Mouse (Mus musculus): ENCODE measurements around the gene Shank3. TPM values are rescaled to one million over a fixed set of nuclear protein-coding genes. Genes with fewer than 3 reads are reported as not detected.

Gene Shank3
- polyA plus RNA-seq (2017; shearing (Covaris generic)) = not detected

DNA sequence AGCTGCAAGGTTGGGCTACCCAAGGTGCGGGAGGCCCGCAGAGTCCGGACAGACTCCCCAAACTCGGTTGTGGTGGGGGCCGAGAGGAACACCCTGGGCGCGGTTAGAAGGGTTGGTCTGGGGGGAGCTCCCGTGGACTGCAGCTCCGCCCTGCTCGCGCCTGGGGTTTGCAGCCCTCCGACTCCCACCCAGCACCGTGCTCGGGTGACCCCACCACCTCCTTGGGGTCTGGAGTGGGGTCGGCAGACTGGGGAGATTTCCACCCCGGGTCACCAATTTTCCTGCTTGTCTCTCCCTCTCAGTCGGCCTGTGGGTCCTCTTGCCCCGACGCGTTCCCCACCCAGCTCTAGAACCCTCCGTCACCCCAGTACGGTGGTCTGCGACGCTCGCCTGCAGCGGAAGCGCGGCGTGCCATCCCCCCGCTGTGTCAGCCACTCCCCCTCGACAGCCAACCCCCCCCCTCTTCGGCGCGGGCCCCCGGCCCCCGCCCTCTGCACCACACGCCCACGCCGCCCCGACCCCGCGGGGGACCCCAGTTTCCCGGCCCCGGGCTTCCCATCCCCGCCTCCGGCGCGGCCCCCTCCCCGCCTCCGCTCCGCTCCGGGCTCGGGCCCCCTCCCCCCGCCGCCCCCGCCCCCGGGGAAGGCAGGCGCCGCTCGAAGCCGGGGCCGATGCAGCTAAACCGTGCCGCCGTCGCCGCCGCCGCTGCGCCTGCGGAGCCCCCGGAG, at the start of gene Shank3:
Gene Shank3 (plus strand): TSS at position 663 of the 728 bp plus-strand sequence.
- ATAC-seq = no peak

GRCm38 (mm10) chr15:89452906-89453864, 46.2 kb upstream of the Shank3 start:
- peak; percentile 43 for ATAC-seq

- no peak for ATAC-seq
Observed at GRCm38 (mm10) chr15:89453865-89454478, 45.5 kb upstream of the Shank3 start, which contains the start of gene Mapk8ip2. Mapk8ip2 (plus strand) TSS chr15:89453913.

- no peak for ATAC-seq
Observed at GRCm38 (mm10) chr15:89454857-89455256, 44.6 kb upstream of the Shank3 start.

DNA sequence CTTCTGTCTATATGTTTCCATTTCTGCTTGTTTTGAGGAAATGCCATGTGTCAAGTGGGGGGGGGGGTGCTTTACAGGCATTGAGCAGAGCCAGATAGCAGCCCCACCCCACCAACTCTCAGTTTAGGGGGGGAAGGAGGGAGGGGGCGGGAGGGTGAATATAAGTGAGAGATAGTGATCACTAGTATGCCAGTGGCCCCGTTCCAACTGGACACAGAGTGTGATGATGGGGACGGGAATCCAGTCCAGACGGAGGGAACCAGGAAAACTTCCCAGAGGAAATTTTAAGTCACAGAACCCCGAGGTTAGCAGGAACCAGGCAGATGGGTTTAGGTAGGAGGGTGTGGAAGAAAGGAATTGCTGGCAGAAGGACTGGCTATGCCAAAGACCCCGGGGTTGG, 43.8 kb upstream of the Shank3 start:
- ATAC-seq = no peak

- peak; percentile 62 for ATAC-seq
Observed at GRCm38 (mm10) chr15:89458942-89459341, 40.5 kb upstream of the Shank3 start.

GRCm38 (mm10) chr15:89459821-89460220, 39.6 kb upstream of the Shank3 start:
- ATAC-seq = no peak

- ATAC-seq = no peak
Observed at GRCm38 (mm10) chr15:89460298-89460697, 39.1 kb upstream of the Shank3 start.

DNA sequence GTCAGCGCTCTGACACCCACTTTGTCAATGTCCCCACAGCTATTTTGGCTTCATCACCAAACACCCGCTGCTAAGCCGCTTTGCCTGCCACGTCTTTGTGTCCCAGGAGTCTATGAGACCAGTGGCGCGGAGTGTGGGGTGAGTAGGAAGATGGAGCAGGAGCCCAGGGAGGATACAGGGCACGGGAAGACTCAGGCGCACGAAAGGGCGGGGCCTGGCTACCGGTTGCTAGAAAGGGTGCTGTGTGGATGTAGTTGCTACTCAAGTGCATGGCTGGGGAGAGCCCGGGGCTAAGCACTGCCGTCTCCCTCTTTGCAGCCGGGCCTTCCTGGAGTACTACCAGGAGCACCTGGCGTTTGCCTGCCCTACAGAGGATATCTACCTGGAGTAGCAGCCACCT, 38.1 kb upstream of the Shank3 start:
- ATAC-seq = no peak

GRCm38 (mm10) chr15:89462176-89462575, 37.2 kb upstream of the Shank3 start:
- no peak for ATAC-seq

DNA sequence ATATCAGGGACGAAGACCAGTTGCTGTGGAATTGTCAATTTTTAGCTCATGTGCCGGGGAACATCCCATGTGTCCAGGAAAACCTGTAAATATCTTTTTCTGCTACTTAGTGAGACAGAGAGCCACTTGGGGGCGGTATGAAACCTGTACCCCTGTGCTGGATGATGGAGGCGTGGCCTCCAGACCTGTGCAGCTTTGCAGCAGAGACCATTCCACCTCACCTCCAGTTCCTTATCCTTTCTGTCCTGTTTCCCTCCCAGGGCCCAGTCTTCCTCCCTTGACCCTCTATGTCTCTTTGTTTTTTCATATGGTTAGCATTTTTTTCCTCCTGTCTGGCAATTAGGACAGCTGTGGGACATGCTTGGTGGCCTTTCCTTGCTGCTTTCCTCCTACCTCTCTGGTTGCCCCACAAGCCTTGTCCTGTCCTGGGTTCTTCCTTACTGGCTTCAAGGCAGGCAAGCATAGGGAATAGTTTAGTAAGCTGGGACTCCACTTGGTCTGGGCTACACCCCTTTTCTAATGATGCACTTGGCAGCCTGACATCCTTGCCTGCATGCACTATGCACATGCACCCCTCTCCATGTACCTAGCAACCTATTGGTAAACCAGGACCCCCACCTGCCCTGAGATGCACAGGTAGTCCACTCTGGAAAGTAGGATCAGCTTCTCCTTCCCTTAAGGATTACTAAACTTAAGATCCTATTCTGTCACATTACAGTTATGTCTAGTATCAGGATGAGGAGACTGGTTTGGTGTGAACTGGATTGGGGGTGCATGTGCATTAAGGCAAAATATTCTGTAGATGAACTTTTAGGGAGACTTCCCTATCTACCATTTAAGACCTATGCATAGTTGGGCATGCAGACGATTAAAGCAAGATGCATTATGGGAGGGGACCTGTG, 35.8 kb upstream of the Shank3 start:
- no peak for ATAC-seq

DNA sequence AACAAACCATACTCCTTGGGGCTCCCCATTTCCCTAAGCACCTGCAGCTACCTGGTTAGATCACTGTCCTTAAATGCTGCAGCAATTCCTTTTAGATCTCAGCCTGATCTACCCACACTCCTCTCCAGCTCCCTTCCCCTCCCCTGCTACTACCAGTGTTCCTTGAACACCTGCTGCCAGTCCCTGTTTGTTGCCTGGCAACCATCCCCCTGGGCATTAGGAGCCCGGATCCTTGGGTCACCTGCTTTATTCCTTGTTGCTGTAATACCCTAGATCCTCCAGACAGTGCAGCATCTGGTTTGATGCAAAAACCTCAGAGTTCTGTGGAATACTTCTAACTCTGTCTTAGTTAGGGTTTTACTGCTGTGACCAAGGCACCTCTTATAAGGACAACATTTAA, 34.4 kb upstream of the Shank3 start:
- ATAC-seq = no peak

- peak; percentile 67 for ATAC-seq
Observed at GRCm38 (mm10) chr15:89468577-89468976, 30.8 kb upstream of the Shank3 start.

DNA sequence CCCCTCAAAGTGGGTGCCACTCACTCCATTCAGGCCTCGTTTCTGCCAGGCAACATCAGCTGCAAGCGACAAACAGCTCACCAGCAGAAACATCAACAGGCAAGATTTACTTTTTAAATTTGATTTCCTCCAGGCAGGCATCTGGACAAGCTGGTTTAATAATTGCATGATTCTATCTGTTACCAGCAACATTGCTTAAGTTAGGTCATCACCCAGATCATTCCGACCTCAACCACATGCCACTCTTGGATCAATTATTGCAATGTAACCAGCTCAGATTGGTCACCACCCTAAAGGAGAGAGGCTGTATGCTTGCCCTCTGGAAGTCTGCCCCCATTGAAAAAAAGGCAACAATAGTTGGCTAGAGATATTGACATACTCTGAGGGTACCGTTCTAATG, 27.9 kb upstream of the Shank3 start:
- no peak for ATAC-seq

GRCm38 (mm10) chr15:89473370-89473769, 26.1 kb upstream of the Shank3 start:
- ATAC-seq = no peak

DNA sequence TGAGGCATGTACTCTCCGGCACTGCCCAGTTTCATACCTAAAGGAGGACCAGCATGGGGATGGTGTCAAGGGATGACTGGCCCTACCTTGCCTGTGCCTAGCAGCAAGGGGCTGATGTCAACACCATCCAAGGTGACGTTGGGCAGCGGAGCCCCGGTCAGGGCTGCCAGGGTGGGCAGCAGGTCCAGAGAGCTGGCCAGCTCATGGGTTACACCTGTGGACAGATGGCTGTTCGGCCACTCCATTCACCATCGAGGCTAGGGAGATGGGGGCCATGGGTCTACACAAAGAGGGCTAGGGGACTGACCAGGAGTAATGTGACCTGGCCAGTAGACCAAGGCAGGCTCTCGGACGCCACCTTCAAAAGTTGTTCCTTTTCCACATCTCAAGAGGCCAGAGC, 25.5 kb upstream of the Shank3 start:
- no peak for ATAC-seq

- ATAC-seq = no peak
Observed at GRCm38 (mm10) chr15:89474596-89475292, 24.7 kb upstream of the Shank3 start.

DNA sequence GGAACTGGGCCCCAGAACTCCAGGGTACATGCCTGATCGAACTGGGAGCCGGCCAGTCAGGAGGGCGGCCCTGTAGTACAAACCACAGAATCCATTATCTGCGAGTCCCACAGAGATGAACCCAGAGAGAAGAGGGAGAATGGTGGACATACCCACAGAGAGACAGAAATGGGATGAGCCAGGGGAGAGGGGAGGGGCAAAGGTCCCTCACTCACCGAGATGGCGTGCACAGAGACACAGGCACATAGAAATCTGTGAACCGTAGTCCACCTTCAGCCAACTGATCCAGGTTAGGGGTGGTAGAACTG, 24.2 kb upstream of the Shank3 start:
- ATAC-seq = no peak

DNA sequence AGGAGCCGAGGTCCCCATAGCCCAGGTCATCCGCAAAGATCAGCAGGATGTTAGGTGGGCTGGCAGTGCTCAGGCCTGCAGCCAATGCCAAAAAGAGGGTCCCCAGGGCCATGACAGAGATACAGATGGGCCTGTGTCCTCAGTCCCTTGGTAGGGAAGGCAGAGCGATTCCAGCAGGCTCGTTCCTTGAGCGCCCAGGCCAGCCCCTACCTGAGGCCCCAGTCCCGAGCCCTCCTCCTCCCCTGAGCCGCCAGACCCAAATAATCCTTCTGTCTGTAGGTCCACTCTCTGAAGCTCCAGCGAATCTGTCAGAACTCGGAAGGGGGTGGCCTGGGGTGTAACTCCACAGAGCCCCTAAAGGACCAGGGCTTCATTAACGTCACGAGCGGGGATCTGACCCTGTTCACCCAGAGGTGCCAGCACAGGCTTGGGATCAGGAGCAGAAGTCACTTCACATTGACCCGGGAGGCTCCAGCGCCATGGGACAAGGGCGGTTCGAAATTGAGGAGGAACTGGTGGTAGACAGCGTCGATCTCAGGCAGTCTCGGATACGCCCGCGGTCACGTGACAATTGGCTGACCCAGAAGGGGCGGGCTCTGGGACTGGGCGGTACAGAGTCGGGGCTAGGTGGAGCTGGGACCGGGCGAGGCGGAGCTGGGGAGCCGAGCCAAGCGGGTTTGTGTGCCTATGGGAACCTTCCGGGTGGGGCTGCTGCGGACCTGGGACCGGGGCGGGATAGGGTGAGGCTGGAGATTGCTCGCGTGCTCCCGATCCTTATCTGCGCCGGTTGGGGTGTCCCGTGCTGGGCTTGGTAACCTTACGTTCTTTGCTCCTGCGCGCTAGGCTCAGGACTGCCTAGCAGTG, 23.6 kb upstream of the Shank3 start:
- ATAC-seq = peak; percentile 98

DNA sequence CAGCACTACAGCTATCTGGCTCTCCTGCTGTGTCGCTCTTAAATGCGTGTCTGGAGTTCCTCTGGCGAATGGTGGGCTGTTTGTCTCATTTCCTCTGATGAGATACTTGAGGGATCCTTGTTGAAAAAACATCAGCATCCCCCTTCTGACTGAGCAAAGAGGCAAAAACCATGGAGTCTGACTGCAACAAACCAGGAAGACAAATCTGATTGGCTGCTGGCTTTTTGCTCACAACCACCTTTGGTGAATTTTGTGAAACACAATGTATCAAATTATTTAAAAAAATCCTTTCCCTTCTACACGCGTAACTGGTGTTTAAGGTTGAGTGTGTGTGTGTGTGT, 23.0 kb upstream of the Shank3 start:
- ATAC-seq = peak; percentile 39

DNA sequence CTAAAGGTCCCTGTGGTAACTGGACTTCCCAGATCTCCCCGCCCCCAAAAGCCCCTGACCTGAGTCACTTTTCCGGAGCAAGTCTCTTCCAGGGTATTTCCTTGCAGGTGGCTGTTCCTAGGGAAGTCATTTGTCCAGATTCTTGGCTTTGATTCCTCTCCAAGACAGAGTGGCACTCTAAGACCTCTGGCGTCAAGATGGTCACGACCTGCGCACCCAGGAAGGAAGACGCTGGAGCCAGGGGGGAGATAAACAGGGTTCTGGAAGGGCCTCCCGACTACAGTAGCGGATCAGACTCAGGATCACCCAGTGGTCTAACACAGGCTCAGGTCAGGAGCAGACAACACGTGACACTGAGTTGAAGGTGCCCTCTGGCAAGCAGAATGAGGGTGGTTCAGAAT, 22.3 kb upstream of the Shank3 start, which contains the start of gene Arsa:
Gene Arsa (minus strand): TSS at position 335 of the 401 bp plus-strand sequence.
- no peak for ATAC-seq
